Mouse (Mus musculus): ENCODE results near the gene Srgap2. TPM values are rescaled to one million over a fixed set of nuclear protein-coding genes. Genes with fewer than 3 reads are reported as not detected.

The Srgap2 gene
- polyA plus RNA-seq, 1 experiment from 2014 or later, result 16.9 TPM

DNA sequence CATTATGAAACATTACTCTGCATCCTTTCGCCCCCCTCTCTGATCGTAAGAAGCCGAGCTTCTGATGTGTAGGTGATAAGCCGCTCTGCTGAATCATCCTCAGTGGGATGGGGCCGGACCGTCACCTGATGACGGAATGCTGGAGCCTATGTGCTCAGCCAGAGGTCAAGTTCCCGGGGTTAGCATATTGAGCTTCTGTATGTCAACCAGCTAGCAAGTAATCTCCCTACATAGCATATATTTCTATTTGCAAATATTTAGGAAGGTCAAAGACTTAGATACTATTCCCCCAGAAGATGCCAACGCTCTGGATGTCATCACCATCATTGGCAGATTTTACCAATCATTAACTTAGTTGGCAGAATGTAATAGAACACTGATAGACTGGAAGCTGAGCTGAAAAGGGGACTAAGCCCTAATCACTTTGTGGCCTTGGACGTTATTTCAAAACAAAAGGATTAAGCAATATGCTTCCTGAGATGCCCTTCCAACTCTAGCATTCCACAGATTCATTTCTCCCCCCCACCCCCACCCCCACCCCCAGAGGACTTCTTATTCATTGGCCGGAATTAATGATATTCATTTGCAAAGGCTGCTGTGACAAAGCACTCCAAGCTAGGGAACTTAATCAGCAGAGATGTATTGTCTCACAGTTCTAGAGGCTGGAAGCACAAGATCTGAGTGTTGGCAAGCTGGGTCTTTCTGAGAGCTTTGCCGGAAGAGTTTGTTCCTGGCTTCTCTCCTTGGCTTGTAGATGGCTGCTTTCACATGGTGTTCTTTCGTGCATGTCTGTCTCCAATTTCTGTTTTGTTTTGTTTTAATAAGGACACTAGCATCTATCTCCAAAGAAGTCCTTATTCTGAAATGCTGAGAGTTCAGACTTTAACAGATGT is 19.9 kb upstream of the Srgap2 start:
- H3K4me2 ChIP-seq (replicated peaks), result no peak overlapping the region
- H3K4me1 ChIP-seq, result peaks cover 13% of the 10 kb centered on the region
- no peak overlapping the region for H3K4me3 ChIP-seq
- H3K36me3 ChIP-seq, result no peaks in the 10 kb centered on the region
- no peak overlapping the region for H3K9ac ChIP-seq
- no peaks in the 10 kb centered on the region for H3K9me3 ChIP-seq
- 78% methylated on average over 13 of the region's 13 CpGs for WGBS
- no peak for ATAC-seq (ENCODE audit: low FRiP score, low read depth)
- no peaks in the 10 kb centered on the region for H3K27me3 ChIP-seq
- H3K27ac ChIP-seq, result no peak overlapping the region

GRCm38 (mm10) chr1:131543886-131544565 is 16.9 kb upstream of the Srgap2 start:
- H3K27me3 ChIP-seq, result no peaks in the 10 kb centered on the region
- no peak overlapping the region for H3K27ac ChIP-seq
- WGBS, result 77% methylated on average over 7 of the region's 7 CpGs
- no peaks in the 10 kb centered on the region for H3K9me3 ChIP-seq
- peaks cover 21% of the 10 kb centered on the region for H3K4me1 ChIP-seq
- ATAC-seq (ENCODE audit: low FRiP score, low read depth), result no peak
- H3K4me2 ChIP-seq (replicated peaks), result no peak overlapping the region
- H3K9ac ChIP-seq, result no peak overlapping the region
- H3K36me3 ChIP-seq, result no peaks in the 10 kb centered on the region
- no peak overlapping the region for H3K4me3 ChIP-seq

GRCm38 (mm10) chr1:131541903-131542302 is 14.8 kb upstream of the Srgap2 start:
- Histone ChIP-seq H3K9ac (no peak overlapping the region), H3K36me3 (no peaks in the 10 kb centered on the region), H3K27ac (peak overlapping the region; percentile 55; the same call in 1 of the 2 replicates), H3K4me3 (no peak overlapping the region), H3K4me2 (replicated peaks) (no peak overlapping the region), H3K4me1 (peaks cover 15% of the 10 kb centered on the region), H3K27me3 (no peaks in the 10 kb centered on the region), H3K9me3 (no peaks in the 10 kb centered on the region)
- ATAC-seq (ENCODE audit: low FRiP score, low read depth), result no peak
- WGBS, result 53% methylated on average over 5 of the region's 5 CpGs

DNA sequence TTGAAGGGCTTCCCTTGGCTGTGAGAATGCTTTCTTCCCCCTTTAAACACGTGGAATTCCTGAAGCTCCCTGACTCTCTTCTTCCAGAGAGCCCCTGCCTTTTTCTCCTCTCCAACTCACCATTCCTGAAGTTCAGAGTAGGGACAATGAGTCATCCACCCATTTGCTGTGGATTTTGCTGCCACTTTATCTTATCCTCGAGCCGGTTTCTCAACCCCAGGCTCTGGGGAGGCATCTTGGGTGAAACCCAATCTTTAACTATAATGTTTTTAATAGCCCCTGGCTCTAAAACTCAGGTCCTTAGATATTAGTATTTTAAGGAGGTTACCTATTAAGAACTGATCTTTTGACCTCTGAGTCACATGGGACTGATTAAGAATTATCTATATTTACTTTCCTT is 14.3 kb upstream of the Srgap2 start:
- Histone ChIP-seq H3K27ac (peak overlapping the region; percentile 55; the same call in 1 of the 2 replicates), H3K27me3 (no peaks in the 10 kb centered on the region), H3K4me3 (no peak overlapping the region), H3K36me3 (no peaks in the 10 kb centered on the region), H3K4me2 (replicated peaks) (no peak overlapping the region), H3K9ac (no peak overlapping the region), H3K4me1 (peaks cover 15% of the 10 kb centered on the region), H3K9me3 (no peaks in the 10 kb centered on the region)
- no peak for ATAC-seq (ENCODE audit: low FRiP score, low read depth)
- WGBS, result 37% methylated on average over 3 of the region's 3 CpGs

DNA sequence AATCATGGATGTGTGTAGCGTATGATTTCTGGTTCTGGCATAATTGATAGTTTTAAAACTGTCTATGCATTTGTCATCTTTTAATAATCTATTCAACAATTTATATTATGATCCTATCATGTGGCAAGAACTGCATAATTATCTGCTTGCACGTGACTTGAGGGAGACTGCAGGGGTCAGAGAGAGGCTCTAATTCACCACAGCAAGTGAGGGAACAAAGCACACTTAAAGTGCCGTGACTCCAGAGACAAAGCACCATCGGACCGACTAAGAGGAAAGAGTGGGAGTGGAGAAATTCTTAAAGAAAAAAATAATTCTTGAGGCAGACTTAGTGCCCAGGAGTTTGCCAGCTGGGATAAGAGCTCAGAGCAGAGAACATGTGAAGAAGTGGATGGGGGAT is 13.6 kb upstream of the Srgap2 start:
- no peak for ATAC-seq (ENCODE audit: low FRiP score, low read depth)
- no peaks in the 10 kb centered on the region for H3K36me3 ChIP-seq
- H3K9ac ChIP-seq, result no peak overlapping the region
- H3K4me1 ChIP-seq, result peaks cover 15% of the 10 kb centered on the region
- no peaks in the 10 kb centered on the region for H3K9me3 ChIP-seq
- H3K4me2 ChIP-seq (replicated peaks), result no peak overlapping the region
- no peak overlapping the region for H3K4me3 ChIP-seq
- H3K27ac ChIP-seq, result no peak overlapping the region
- WGBS, result 71% methylated on average over 5 of the region's 5 CpGs
- no peaks in the 10 kb centered on the region for H3K27me3 ChIP-seq

- Histone ChIP-seq H3K27me3 (no peaks in the 10 kb centered on the region), H3K36me3 (no peaks in the 10 kb centered on the region), H3K27ac (no peak overlapping the region), H3K4me3 (no peak overlapping the region), H3K4me1 (peaks cover 15% of the 10 kb centered on the region), H3K9ac (no peak overlapping the region), H3K4me2 (replicated peaks) (no peak overlapping the region), H3K9me3 (no peaks in the 10 kb centered on the region)
- 93% methylated on average over 4 of the region's 4 CpGs for WGBS
- no peak for ATAC-seq (ENCODE audit: low FRiP score, low read depth)
Observed at GRCm38 (mm10) chr1:131539771-131540170, 12.6 kb upstream of the Srgap2 start.

DNA sequence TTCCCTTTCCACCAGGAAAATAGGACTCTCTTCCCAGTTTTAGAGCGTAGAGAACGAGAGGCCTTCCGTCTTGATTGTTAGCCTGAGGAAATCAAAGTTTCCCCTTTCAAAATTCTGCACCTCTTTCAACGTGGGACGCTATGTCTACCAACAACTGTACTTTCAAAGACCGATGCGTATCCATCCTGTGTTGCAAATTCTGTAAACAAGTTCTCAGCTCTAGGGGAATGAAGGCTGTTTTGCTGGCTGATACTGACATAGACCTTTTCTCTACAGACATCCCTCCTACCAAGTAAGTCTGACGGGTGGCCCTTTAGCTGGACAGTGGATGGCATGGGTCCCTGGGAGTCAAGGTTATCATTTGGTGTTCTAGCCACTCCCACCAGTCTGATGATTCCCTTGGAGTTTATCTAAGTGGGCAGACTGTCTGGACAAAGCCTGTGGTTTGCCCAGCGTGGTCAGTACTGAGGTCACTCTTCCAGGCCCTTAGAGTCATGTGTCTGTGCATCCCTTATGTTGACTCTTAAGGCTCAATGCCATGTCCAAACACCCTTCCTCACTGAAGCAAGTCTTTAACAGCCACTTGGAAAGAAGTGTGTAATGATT is 1.5 kb upstream of the Srgap2 start:
- Histone ChIP-seq H3K27ac (no peak overlapping the region), H3K9ac (peak overlapping the region; percentile 73), H3K4me1 (peaks cover 36% of the 10 kb centered on the region), H3K4me3 (peak overlapping the region; percentile 73), H3K36me3 (no peaks in the 10 kb centered on the region), H3K9me3 (no peaks in the 10 kb centered on the region), H3K27me3 (no peaks in the 10 kb centered on the region), H3K4me2 (replicated peaks) (peak overlapping the region; percentile 94)
- WGBS, result 3% methylated on average over 9 of the region's 9 CpGs
- no peak for ATAC-seq (ENCODE audit: low FRiP score, low read depth)

DNA sequence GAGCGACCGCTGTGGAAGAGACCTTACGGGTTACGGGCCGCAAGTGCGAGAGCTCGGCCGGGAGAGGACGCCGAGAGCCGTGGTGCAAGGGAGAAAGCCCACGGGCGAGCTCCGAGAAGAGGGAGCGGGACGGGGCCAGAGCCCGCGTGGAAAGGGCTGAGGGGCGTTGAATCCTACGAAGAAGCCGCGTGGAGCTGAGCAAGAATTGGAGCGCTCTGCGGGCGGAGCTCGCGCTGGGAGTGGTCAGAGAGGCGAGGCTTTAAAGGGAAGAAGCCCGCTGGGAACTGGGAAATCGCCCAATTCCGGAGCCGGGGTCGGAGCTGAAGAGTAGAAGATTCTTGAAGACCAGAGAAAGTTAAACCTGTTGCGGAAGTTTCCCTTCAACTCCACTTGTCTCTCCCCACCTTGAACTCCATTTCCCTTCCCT is 942 bp upstream of the Srgap2 start:
- ATAC-seq (ENCODE audit: low FRiP score, low read depth), result no peak
- H3K4me1 ChIP-seq, result peaks cover 42% of the 10 kb centered on the region
- H3K9me3 ChIP-seq, result no peaks in the 10 kb centered on the region
- peak overlapping the region; percentile 80; the same call in 1 of the 2 replicates for H3K27ac ChIP-seq
- H3K9ac ChIP-seq, result peak overlapping the region; percentile 73
- H3K4me3 ChIP-seq, result peak overlapping the region; percentile 73
- peak overlapping the region; percentile 94 for H3K4me2 ChIP-seq (replicated peaks)
- H3K27me3 ChIP-seq, result no peaks in the 10 kb centered on the region
- WGBS, result under 1% methylated on average over 34 of the region's 34 CpGs
- no peaks in the 10 kb centered on the region for H3K36me3 ChIP-seq

GRCm38 (mm10) chr1:131526371-131527270 is 531 bp downstream of the Srgap2 start:
- H3K9me3 ChIP-seq, result no peaks in the 10 kb centered on the region
- H3K4me3 ChIP-seq, result peak overlapping the region; percentile 84
- peak overlapping the region; percentile 97 for H3K27ac ChIP-seq
- peak overlapping the region; percentile 94 for H3K4me2 ChIP-seq (replicated peaks)
- H3K36me3 ChIP-seq, result no peaks in the 10 kb centered on the region
- WGBS, result under 1% methylated on average over 81 of the region's 81 CpGs
- H3K27me3 ChIP-seq, result no peaks in the 10 kb centered on the region
- H3K4me1 ChIP-seq, result peaks cover 55% of the 10 kb centered on the region
- peak; percentile 20 for ATAC-seq (ENCODE audit: low FRiP score, low read depth)
- peak overlapping the region; percentile 88 for H3K9ac ChIP-seq

DNA sequence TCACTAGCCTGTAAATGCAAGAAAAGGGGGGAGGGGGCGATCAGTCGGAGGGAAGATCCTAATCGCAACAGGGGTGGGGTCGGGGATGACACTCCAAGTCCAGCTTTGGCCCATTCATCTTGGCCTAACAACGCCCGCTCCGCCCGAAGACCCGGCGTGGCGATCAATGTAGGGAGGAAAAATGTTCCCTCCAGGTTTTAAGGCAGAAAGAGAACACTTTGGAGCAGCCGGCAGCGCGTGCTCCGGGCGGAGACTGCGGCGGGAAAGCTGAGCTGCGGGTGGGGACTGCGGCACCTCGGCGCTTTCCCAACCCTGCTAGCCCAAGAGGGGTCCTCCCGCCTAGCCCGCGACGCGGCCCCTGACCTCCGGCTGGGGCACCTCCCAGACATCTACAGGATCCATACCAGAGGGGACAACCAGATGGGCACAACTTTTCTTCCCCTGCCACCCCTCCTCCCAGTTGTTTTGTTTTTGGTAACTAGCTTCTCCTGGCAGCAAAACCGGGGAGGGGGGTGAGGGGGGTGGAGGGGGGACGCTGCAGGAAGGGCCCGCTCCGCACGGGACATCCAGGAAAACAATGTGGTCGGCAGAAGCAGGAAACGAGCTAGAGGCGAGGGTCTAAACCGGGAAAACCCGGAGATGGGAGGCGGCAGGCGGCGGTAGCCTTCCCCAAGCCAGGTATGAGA is 1.4 kb downstream of the Srgap2 start:
- H3K4me2 ChIP-seq (replicated peaks), result peak overlapping the region; percentile 94
- under 1% methylated on average over 41 of the region's 41 CpGs for WGBS
- H3K36me3 ChIP-seq, result no peaks in the 10 kb centered on the region
- H3K9ac ChIP-seq, result peak overlapping the region; percentile 88
- H3K9me3 ChIP-seq, result no peaks in the 10 kb centered on the region
- ATAC-seq (ENCODE audit: low FRiP score, low read depth), result no peak
- H3K4me1 ChIP-seq, result peaks cover 61% of the 10 kb centered on the region
- H3K27ac ChIP-seq, result peak overlapping the region; percentile 97
- H3K4me3 ChIP-seq, result peak overlapping the region; percentile 84
- H3K27me3 ChIP-seq, result no peaks in the 10 kb centered on the region

- peaks cover 62% of the 10 kb centered on the region for H3K4me1 ChIP-seq
- WGBS, result under 1% methylated on average over 26 of the region's 26 CpGs
- peak overlapping the region; percentile 94 for H3K4me2 ChIP-seq (replicated peaks)
- peak overlapping the region; percentile 84 for H3K4me3 ChIP-seq
- H3K36me3 ChIP-seq, result no peaks in the 10 kb centered on the region
- H3K9ac ChIP-seq, result peak overlapping the region; percentile 88
- no peak for ATAC-seq (ENCODE audit: low FRiP score, low read depth)
- no peaks in the 10 kb centered on the region for H3K27me3 ChIP-seq
- peak overlapping the region; percentile 97; the same call in 1 of the 2 replicates for H3K27ac ChIP-seq
- no peaks in the 10 kb centered on the region for H3K9me3 ChIP-seq
Observed at GRCm38 (mm10) chr1:131525101-131525585, 2.0 kb downstream of the Srgap2 start.

Data from limb, embryonic 13.5 days (tissue).